Mouse (Mus musculus): ENCODE results near the gene Klhdc2. TPM values are rescaled to one million over a fixed set of nuclear protein-coding genes. Genes with fewer than 3 reads are reported as not detected.

The Klhdc2 gene
- polyA plus RNA-seq (2012; ENCODE audit: insufficient read depth, insufficient read length, low replicate concordance, missing spikeins): not detected in 2 replicates

GRCm38 (mm10) chr12:69296511-69297410 is at the start of gene Klhdc2:
Gene Klhdc2, plus strand, starts transcription at chr12:69296681.
- peak within 1 kb of the TSS; percentile 96 for H3K27ac ChIP-seq (ENCODE audit: insufficient read depth, low read depth, low read length)
- TF ChIP-seq POLR2A (IDR thresholded peaks at IDR 0.05; ENCODE audit: insufficient read depth, low read depth, low read length) (peak; percentile 62), CTCF (IDR thresholded peaks at IDR 0.05; ENCODE audit: insufficient read depth, low read depth, low read length) (no peak)
- H3K4me1 ChIP-seq (ENCODE audit: control insufficient read depth, insufficient read depth, low read length): peaks cover 14% of the 10 kb centered on the region
- H3K4me3 ChIP-seq (ENCODE audit: insufficient read depth, low read depth, low read length): peak within 1 kb of the TSS; percentile 93
- WGBS: under 1% methylated on average over 98 of the region's 98 CpGs

GRCm38 (mm10) chr12:69249766-69250165 is 46.7 kb upstream of the Klhdc2 start:
- Histone ChIP-seq H3K27ac (ENCODE audit: insufficient read depth, low read depth, low read length) (no peak overlapping the region), H3K4me3 (ENCODE audit: insufficient read depth, low read depth, low read length) (no peak overlapping the region), H3K4me1 (ENCODE audit: control insufficient read depth, insufficient read depth, low read length) (no peaks in the 10 kb centered on the region)
- no peak for TF ChIP-seq POLR2A (IDR thresholded peaks at IDR 0.05; ENCODE audit: insufficient read depth, low read depth, low read length)
- WGBS: 91% methylated on average over 4 of the region's 4 CpGs

- no peaks in the 10 kb centered on the region for H3K4me1 ChIP-seq (ENCODE audit: control insufficient read depth, insufficient read depth, low read length)
Measured at GRCm38 (mm10) chr12:69250756-69251155, 45.7 kb upstream of the Klhdc2 start.

GRCm38 (mm10) chr12:69253806-69254205 is 42.7 kb upstream of the Klhdc2 start:
- Histone ChIP-seq H3K27ac (ENCODE audit: insufficient read depth, low read depth, low read length) (no peak overlapping the region), H3K4me3 (ENCODE audit: insufficient read depth, low read depth, low read length) (no peak overlapping the region), H3K4me1 (ENCODE audit: control insufficient read depth, insufficient read depth, low read length) (no peaks in the 10 kb centered on the region)
- 80% methylated on average over 1 of the region's 1 CpGs for WGBS
- no peak for TF ChIP-seq POLR2A (IDR thresholded peaks at IDR 0.05; ENCODE audit: insufficient read depth, low read depth, low read length)
- no peak for TF ChIP-seq CTCF (IDR thresholded peaks at IDR 0.05; ENCODE audit: insufficient read depth, low read depth, low read length)

More at GRCm38 (mm10) chr12:69250756-69251155, 45.7 kb upstream of the Klhdc2 start:
- 73% methylated on average over 8 of the region's 8 CpGs for WGBS
- Histone ChIP-seq H3K27ac (ENCODE audit: insufficient read depth, low read depth, low read length) (no peak overlapping the region), H3K4me3 (ENCODE audit: insufficient read depth, low read depth, low read length) (no peak overlapping the region)
- no peak for TF ChIP-seq CTCF (IDR thresholded peaks at IDR 0.05; ENCODE audit: insufficient read depth, low read depth, low read length)
- no peak for TF ChIP-seq POLR2A (IDR thresholded peaks at IDR 0.05; ENCODE audit: insufficient read depth, low read depth, low read length)

GRCm38 (mm10) chr12:69257836-69258235 is 38.6 kb upstream of the Klhdc2 start:
- H3K4me1 ChIP-seq (ENCODE audit: control insufficient read depth, insufficient read depth, low read length): no peaks in the 10 kb centered on the region
- TF ChIP-seq CTCF (IDR thresholded peaks at IDR 0.05; ENCODE audit: insufficient read depth, low read depth, low read length) (no peak), POLR2A (IDR thresholded peaks at IDR 0.05; ENCODE audit: insufficient read depth, low read depth, low read length) (no peak)
- H3K4me3 ChIP-seq (ENCODE audit: insufficient read depth, low read depth, low read length): no peak overlapping the region
- no peak overlapping the region for H3K27ac ChIP-seq (ENCODE audit: insufficient read depth, low read depth, low read length)
- WGBS: 86% methylated on average over 11 of the region's 11 CpGs

- WGBS: 93% methylated on average over 5 of the region's 5 CpGs
- H3K4me3 ChIP-seq (ENCODE audit: insufficient read depth, low read depth, low read length): no peak overlapping the region
- no peak overlapping the region for H3K27ac ChIP-seq (ENCODE audit: insufficient read depth, low read depth, low read length)
- no peaks in the 10 kb centered on the region for H3K4me1 ChIP-seq (ENCODE audit: control insufficient read depth, insufficient read depth, low read length)
- TF ChIP-seq CTCF (IDR thresholded peaks at IDR 0.05; ENCODE audit: insufficient read depth, low read depth, low read length) (no peak), POLR2A (IDR thresholded peaks at IDR 0.05; ENCODE audit: insufficient read depth, low read depth, low read length) (no peak)
Measured at GRCm38 (mm10) chr12:69262251-69262650, 34.2 kb upstream of the Klhdc2 start.

GRCm38 (mm10) chr12:69265031-69265430 is 31.4 kb upstream of the Klhdc2 start:
- WGBS: 90% methylated on average over 3 of the region's 3 CpGs

GRCm38 (mm10) chr12:69267956-69268632 is 28.4 kb upstream of the Klhdc2 start:
- Histone ChIP-seq H3K27ac (ENCODE audit: insufficient read depth, low read depth, low read length) (no peak overlapping the region), H3K4me3 (ENCODE audit: insufficient read depth, low read depth, low read length) (no peak overlapping the region), H3K4me1 (ENCODE audit: control insufficient read depth, insufficient read depth, low read length) (0 out of 2 replicates have a peak, but pooled peaks cover 4% of the 10 kb centered on the region)
- TF ChIP-seq POLR2A (IDR thresholded peaks at IDR 0.05; ENCODE audit: insufficient read depth, low read depth, low read length): no peak
- no peak for TF ChIP-seq CTCF (IDR thresholded peaks at IDR 0.05; ENCODE audit: insufficient read depth, low read depth, low read length)
- 60% methylated on average over 11 of the region's 11 CpGs for WGBS

More at GRCm38 (mm10) chr12:69265031-69265430, 31.4 kb upstream of the Klhdc2 start:
- H3K4me3 ChIP-seq (ENCODE audit: insufficient read depth, low read depth, low read length): no peak overlapping the region
- 0 out of 2 replicates have a peak, but pooled peaks cover 4% of the 10 kb centered on the region for H3K4me1 ChIP-seq (ENCODE audit: control insufficient read depth, insufficient read depth, low read length)
- H3K27ac ChIP-seq (ENCODE audit: insufficient read depth, low read depth, low read length): no peak overlapping the region
- TF ChIP-seq POLR2A (IDR thresholded peaks at IDR 0.05; ENCODE audit: insufficient read depth, low read depth, low read length): no peak
- no peak for TF ChIP-seq CTCF (IDR thresholded peaks at IDR 0.05; ENCODE audit: insufficient read depth, low read depth, low read length)

GRCm38 (mm10) chr12:69268956-69269355 is 27.5 kb upstream of the Klhdc2 start:
- Histone ChIP-seq H3K4me3 (ENCODE audit: insufficient read depth, low read depth, low read length) (no peak overlapping the region), H3K4me1 (ENCODE audit: control insufficient read depth, insufficient read depth, low read length) (0 out of 2 replicates have a peak, but pooled peaks cover 4% of the 10 kb centered on the region), H3K27ac (ENCODE audit: insufficient read depth, low read depth, low read length) (no peak overlapping the region)
- TF ChIP-seq CTCF (IDR thresholded peaks at IDR 0.05; ENCODE audit: insufficient read depth, low read depth, low read length): no peak
- TF ChIP-seq POLR2A (IDR thresholded peaks at IDR 0.05; ENCODE audit: insufficient read depth, low read depth, low read length): no peak
- WGBS: 82% methylated on average over 2 of the region's 2 CpGs
